Mouse (Mus musculus): ENCODE results near the gene Armh3.
"Not testable (repeated sequence)": the region's sequence is repeated elsewhere in the genome, so short reads cannot be mapped to it uniquely, and the experiment has no call there.

The Armh3 gene

DNA sequence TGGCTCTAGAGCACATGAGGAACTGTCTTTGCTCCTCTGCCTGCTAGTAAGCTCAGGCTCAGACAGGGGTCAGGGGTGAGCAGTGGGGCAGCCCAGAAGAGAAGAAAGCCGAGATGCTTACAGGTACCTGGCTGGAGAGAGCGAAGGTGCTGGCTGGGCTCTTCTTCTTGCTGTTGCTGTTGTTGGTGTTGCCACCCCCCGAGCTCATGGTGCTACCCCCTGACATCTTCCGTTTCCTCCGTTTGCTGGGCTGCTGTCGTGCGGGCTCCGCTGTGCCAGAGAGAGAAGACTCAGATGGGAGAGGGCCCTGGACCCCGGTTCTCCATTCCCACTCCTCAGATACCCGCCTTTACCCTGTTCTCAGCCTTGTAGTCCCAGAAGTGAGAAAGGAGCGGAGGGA is 35.6 kb upstream of the Armh3 start:
- no peak for DNase-seq (ENCODE audit: extremely low read depth, low read depth)

GRCm38 (mm10) chr19:46032731-46033510 is 34.6 kb upstream of the Armh3 start:
- no peak for DNase-seq (ENCODE audit: extremely low read depth, low read depth)

DNA sequence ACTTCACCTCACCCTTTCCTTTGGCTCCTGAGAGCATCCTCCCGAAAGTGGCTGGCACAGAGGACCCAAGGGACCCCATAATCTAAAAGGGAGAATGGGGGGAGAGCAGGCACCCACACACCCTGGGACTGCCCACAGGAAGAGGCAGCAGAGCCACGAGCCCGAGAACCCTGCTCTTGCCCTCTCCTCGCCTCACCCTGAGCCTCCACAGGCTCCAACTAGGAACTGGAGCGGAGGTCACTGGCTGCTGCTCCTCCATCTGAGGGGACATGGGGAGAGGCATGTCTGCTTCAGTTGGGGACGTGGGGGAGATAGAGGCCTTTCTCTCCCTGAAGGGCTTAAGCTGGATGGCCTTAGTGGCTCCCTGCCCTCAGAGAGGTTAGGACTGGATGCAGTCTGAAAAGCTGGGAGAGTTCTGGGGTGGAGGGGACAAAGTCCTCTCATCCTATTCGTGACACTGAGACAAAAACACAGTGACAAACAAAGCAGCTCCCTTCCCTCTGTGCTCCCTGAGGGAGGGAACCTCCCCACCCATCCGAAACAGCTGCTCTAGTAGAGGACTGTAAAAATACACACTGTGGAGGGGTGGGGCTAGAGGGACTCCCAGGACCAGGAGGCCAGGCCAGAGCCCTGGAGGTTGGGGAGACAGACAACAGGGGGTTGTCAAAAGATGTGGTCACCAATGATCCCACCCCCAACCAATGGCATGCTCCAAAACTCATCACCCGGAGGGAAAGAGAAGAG is 33.6 kb upstream of the Armh3 start:
- no peak for DNase-seq (ENCODE audit: extremely low read depth, low read depth)

DNA sequence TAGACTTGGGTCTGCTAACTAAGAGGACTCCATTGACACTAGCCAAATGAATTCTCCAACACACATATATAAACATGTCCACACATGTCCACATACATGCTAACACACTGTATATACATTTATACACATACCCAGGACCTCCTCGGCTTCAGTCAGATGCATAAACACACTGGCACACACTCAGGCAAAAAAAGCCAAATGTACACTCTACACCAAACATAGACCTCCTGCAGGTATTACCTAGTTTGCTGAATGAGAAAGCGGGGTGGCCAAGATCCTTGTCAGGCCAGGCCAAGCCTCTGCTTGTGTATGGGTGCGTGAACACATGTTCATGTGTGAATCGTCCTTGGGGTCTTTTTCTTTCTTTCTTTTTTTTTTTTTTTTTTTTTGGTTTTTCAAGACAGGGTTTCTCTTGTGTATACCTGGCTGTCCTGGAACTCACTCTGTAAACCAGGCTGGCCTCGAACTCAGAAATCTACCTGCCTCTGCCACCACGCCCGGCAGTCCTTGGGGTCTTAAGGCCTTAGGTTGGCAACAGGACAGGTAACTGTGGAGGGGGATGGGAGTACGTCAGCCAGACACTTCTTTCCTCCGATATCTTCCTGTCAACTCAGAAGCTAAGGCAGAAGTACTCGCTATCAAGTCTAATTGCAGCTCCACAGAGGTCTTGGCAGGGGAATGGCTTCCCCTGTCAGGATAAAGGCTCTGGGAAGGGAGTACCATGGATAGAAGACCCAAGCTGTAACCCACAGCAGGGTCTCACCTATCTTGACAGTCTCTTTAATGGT is 32.1 kb upstream of the Armh3 start:
- DNase-seq (ENCODE audit: extremely low read depth, low read depth) = no peak

DNA sequence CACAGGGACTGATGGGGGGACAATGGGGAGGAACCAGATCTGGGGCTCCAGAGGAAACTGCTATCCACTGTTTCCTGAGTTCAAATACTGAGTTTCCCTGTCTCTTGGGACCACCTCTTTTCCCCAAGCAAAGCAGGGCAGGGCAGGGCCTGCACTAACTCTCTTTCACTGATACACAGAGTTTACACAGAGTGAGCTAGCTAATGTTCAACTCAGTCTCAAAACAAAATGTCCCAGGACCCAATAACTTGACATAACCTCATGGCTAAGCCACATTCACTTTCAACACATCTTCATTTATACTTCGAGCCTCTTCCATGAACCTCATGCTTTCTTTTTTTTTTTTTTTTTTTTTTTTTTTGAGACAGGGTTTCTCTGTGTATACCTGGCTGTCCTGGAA is 31.4 kb upstream of the Armh3 start:
- no peak for DNase-seq (ENCODE audit: extremely low read depth, low read depth)

GRCm38 (mm10) chr19:46028747-46029320 is 30.5 kb upstream of the Armh3 start:
- peak; percentile 76 for DNase-seq (ENCODE audit: extremely low read depth, low read depth)

DNA sequence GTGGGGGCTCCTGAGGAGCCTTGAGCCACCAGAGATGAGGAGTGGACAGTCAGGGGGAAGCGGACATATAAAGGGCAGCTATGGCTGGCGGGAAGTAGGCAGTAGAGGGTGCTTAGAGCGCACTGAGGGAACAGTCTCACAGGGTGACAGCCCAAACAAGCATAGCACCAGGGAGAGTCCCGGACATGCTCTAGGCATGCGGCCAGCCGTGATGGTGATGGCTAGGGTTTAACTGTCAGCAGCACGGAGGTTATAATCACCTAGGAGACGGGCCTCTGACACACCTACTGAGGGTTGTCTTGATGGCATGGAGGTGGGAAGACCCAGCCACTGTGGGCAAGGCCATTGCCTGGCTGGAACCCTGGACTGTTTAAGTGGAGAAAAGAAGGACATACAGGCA is 28.3 kb upstream of the Armh3 start:
- no peak for DNase-seq (ENCODE audit: extremely low read depth, low read depth)

GRCm38 (mm10) chr19:46024959-46025358 is 26.7 kb upstream of the Armh3 start:
- no peak for DNase-seq (ENCODE audit: extremely low read depth, low read depth)

DNA sequence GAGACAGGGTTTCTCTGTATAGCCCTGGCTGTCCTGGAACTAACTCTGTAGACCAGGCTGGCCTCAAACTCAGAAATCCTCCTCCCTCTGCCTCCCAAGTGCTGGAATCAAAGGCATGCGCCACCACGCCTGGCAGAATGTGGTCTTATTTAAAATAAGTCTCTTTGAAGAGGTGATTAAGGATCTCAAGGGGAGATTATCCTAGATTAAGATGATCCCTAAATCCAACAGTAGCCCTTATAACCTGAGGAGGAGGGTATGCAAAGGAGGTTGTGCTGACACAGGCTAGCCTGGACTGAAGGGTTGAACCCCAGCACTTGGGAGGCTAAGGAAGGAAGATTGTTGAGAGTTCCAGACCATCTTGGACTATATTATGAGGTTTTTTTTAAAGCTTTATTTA is 17.7 kb upstream of the Armh3 start:
- DNase-seq (ENCODE audit: extremely low read depth, low read depth) = no peak

DNA sequence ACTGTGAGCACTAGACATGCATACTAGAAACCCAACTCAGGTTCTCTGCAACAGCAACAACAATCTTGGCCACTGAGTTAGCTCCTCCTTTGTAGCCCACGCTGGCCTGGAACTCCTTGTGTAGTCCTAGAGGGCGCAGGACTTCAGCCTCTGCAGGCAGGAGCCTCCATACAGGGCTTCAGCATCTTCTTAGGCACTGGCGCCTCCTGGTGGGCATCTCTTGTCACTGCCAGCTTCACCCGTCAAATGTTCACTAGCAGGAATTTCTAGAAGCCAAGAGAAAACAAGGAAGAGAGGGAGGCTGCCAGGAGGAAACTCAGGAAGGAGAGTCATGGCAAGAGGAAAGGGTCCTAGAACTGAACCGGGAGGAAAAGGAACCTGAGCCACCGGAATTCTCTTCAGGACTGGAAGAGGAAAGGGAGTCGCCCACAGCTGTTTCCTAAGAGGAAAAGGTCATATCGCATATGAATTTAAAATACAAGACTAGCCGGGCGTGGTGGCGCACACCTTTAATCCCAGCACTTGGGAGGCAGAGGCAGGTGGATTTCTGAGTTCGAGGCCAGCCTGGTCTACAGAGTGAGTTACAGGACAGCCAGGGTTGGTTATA is 16.4 kb upstream of the Armh3 start:
- peak; percentile 78 for DNase-seq (ENCODE audit: extremely low read depth, low read depth)

GRCm38 (mm10) chr19:46005680-46006079 is 7.4 kb upstream of the Armh3 start:
- DNase-seq (ENCODE audit: extremely low read depth, low read depth) = no peak

GRCm38 (mm10) chr19:46004814-46005466 is 6.7 kb upstream of the Armh3 start:
- no peak for DNase-seq (ENCODE audit: extremely low read depth, low read depth)

- peak; percentile 84 for DNase-seq (ENCODE audit: extremely low read depth, low read depth)
These were observed 5.3 kb upstream of the Armh3 start, which contains the start of gene Hps6 for GRCm38 (mm10) chr19:46003371-46004226. Gene Hps6, plus strand, starts transcription at chr19:46003508.

- no peak for DNase-seq (ENCODE audit: extremely low read depth, low read depth)
These were observed 4.0 kb upstream of the Armh3 start for GRCm38 (mm10) chr19:46002279-46002678.

- no peak for DNase-seq (ENCODE audit: extremely low read depth, low read depth)
These were observed 1.1 kb upstream of the Armh3 start for GRCm38 (mm10) chr19:45999378-45999777.

- DNase-seq (ENCODE audit: extremely low read depth, low read depth) = no peak
These were observed 468 bp upstream of the Armh3 start for GRCm38 (mm10) chr19:45998694-45999217.

GRCm38 (mm10) chr19:45997365-45997764 is 923 bp downstream of the Armh3 start:
- peak; percentile 25 for DNase-seq (ENCODE audit: extremely low read depth, low read depth)

- DNase-seq (ENCODE audit: extremely low read depth, low read depth) = no peak
These were observed 4.1 kb downstream of the Armh3 start for GRCm38 (mm10) chr19:45993981-45994737.

DNA sequence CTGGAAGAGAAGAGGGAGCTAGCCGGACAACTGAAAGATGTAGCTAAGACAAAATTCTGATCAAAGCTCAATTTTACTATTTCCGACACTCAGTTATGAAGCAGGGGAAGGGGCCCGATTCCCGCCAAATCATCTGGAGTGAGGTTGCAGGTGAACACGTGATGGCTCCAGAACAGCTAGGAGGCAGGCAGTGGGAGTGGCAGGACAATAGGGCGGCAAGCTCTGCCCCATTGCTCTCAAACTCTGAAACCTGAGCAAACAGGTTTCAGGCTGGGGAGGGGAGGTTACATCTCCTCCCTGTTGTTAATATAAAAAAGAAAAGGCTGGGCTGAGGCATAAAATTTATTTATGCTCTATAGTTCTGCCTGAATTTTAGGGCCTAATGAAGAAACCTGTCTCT is 4.8 kb downstream of the Armh3 start:
- not testable (repeated sequence) for DNase-seq (ENCODE audit: extremely low read depth, low read depth)

Data from MEL-GATA-1-ER (cell line).